Mouse (Mus musculus) monocyte, adult 5-6 weeks (primary cell): ENCODE measurements around the gene Cramp1l. TPM values are rescaled to one million over a fixed set of nuclear protein-coding genes. Genes with fewer than 3 reads are reported as not detected.
"Not testable (repeated sequence)": the region's sequence is repeated elsewhere in the genome, so short reads cannot be mapped to it uniquely, and the experiment has no call there.

Experiments
- ATAC-seq: fragments of 153-309, 156-312 bp; replicated peaks from 2 replicates; pipeline ENCODE4 v1.8.0; 2017; ENCODE audit warnings: mild to moderate bottlenecking; ENCODE audit not compliant: low TSS enrichment, insufficient number of reproducible peaks, severe bottlenecking, poor library complexity, low FRiP score
- total RNA-seq: library from RNA; stranded (forward); fragments of 200-1000, 200-491, 200-594 nt; gene quantifications from 3 replicates; pipeline ENCODE4 v1.2.3, GENCODE M21; 2017

Cramp1l gene
- total RNA-seq, 1 experiment from 2014 or later = 10.3 TPM

DNA sequence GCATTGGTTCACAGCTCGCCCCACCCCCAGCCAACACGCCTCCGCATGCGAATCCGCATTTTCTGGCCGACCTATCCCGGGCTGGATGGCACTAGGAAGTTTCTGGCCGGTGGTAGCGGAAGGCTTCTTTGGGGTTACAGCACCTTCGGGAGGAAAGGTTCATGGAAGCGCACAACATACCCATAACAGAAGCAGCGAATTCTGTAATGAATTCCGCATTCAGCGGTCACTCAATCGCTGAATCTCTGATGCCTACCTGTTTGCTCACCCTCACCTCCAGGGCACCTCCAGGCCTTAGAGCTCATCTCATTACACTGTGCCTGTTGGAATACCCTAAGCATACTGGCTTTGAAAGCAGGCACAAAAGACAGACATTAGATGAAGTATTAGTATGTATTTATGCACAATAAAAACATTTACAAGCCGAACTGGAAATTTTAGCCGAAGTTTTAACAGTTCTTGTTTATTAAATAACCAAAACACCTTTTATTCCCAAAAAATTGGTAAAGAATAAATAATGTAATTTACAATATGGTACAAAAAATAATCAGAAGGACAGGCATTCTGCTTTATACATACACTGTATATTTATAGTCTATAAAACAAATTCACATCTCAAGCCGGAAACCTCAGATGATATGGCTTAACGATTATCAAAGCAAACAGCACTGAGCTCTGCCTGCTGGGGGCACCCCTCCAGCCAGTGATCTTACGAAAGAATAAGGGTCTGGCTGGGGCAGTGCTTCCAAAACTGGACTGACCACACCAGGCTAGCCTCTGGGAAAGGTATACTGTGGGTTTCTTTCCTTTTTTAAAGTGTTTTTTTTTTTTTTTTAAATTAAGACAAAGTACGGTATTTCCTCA, 54.5 kb downstream of the Cramp1l start:
- ATAC-seq = no peak

DNA sequence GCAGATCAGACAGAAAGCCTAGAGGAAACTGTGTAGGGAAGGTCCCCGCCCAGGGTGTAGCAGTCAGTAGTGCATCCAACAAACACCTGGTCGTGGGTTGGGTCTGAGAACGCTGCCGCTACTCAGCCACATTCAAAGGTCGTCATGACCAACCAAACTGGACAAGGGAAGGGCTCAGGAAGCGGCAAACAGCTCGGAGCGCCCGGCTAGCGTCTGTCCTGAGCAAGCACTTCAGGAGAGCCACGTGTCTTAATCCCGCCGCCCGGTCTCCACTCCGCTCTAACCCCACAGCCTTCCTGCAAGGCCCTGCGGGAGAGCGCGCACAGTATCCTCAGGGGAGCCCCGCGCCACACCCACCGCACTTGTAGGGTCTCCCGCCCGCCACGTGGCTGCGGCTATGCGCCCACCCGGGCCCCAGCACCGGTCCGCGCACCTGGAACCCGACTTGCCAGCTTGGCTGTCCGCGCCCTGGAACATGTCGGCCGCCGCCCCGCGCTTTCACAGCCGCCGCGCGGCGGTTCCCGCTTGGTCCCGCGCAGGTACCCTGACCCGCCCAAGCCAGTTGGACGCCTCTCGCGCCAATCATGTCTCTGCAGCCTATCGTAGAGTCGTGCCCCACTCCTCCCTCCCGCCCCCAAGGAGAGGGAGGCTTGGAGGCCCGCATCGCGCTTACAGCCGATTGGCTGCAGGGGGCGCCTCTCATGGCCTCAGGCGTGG, 55.3 kb downstream of the Cramp1l start, which contains the start of gene Jpt2:
Gene Jpt2 (minus strand): TSS at position 555 of the 717 bp plus-strand sequence.
- ATAC-seq = peak; percentile 100

DNA sequence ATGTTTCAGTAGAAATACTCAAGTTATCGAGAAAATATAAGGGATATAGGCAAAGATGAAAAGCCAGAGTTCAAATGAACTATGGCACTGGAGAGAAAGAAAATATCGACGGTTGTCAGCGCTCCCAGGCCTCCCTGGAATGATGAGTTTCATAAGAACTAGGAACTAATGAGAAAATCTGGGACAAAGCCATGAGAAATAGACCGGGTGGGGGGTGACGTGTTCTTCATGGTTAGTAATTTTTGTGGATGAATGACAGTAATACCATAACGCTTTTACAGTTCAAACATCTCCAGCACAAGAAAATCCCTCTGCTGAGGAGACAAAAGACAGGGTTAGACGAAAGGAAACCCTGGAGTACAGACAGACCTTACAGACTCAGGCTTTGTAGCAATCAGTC, 56.2 kb downstream of the Cramp1l start:
- ATAC-seq = no peak

DNA sequence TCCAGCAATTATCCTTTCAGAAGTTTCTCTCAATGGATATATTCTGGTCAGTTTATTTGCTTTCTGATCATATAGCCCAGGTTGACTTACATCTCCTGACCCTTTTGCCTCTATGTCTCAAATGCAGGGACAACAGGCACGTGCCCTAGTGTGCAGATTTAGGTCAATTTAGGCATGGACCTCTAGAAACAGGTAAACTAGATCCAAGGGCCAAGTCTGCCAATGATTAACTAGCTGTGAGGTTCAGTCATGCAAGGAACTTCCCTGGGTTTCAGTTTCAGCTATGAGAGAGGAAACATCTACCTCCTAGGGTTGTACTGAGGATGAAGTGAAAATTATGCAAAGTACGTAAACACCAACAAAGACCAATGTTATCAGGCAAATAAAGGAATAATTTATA, 62.3 kb downstream of the Cramp1l start:
- no peak for ATAC-seq

DNA sequence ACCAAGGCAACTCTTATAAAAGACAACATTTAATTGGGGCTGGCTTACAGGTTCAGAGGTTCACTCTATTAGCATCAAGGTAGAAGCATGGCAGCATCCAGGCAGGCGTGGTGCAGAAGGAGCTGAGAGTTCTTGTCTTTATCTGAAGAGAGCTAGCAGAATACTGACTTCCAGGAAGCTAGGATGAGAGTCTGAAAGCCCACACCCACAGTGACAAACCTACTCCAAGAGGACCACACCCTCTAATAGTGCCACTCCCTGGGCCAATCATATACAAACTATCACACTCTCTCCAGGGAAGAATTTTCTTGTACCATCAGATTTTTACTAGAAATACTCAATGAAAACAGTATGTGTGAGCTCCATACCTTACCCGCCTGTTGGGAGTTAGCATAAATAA, 64.9 kb downstream of the Cramp1l start:
- ATAC-seq = no peak

DNA sequence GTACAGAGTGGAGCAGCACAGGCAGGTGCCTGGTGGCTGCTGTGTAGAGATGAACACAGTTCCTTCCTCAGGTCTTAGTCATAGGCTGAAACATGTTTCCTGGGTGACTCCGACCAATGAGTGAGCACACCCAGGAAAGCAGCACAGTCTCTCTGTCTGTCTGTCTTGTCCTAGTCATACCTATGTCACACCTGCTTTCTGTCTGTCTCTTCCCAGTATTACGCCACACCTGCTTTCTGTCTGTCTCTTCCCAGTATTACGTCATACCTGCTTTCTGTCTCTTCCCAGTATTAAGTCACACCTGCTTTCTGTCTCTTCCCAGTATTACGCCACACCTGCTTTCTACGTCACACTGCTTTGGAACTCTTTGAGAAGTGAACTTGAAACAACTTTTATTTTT, 67.4 kb downstream of the Cramp1l start:
- ATAC-seq = no peak

DNA sequence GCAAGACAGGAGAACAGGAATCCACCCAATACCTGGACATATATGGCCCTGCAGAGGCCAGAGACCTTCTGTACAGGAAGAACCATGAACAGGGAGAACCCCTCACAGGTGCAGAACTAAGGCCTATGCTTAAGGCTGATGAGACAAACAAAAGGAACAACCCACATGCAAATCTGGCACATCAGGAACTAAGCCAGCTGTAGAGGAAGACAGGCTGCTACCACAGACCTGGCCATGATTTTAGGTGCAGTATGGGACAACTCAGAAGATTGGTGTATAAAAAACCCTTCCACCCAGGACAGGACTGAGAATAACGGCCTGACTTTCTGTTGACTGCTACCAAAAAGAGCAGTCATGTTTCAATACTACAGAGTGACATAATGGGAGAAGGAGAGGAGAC, 72.0 kb downstream of the Cramp1l start:
- not testable (repeated sequence) for ATAC-seq

DNA sequence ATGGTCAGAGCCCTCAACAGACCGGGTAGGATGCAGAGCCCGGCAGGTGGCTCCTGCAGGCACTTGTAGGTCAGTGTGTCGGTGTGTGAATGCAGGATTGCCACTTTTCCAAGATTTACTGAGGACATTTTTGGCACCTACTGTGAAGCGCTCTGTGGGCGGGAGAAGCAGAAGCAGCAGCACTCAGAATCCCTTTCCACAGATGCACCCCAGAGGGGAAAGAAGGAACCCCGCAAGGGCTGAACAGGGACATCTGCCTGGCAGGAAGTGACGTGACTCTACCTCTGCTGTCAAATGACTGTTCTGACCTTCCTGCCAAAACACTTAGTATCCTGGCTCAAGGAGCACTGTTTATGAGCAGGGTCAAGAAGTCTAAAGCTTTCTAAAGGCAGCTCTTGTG, 72.6 kb downstream of the Cramp1l start:
- ATAC-seq = no peak

DNA sequence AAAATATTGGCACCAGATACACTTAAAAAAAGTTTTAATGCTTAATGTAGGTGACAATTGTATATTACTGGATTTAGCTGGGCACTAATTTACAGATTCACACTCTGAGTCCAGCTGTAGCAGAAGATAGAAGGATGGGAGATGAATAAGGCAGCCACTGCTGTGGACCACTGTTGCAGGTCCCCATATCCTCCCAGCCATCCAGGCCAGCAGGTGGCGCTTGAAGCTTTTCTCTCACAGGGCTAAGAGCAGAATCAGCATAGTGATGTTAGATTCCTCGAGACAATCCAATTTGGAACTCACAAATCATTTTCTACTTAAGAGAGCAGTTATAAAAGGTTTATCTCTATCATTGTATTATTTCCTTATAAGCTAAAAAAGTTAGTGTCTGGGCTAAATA, 73.1 kb downstream of the Cramp1l start:
- ATAC-seq = peak; percentile 72; the same call in 1 of the 2 replicates

DNA sequence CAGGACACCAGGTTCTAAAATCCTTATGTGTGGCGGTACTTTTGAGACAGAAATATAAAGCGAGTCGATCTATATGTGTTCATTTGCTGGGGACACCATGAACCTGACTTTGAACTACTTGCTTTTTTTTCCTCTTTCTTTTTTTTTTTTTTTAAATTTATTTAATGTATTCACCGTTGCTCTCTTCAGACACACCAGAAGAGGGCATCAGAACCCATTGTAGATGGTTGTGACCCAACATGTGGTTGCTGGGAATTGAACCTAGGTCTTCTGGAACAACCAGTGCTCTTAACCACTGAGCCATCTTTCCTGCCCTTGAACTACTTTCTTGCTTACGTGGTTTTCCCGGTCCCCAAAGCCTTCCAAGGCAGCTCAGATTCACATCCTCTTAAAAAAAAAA, 78.3 kb downstream of the Cramp1l start:
- no peak for ATAC-seq

DNA sequence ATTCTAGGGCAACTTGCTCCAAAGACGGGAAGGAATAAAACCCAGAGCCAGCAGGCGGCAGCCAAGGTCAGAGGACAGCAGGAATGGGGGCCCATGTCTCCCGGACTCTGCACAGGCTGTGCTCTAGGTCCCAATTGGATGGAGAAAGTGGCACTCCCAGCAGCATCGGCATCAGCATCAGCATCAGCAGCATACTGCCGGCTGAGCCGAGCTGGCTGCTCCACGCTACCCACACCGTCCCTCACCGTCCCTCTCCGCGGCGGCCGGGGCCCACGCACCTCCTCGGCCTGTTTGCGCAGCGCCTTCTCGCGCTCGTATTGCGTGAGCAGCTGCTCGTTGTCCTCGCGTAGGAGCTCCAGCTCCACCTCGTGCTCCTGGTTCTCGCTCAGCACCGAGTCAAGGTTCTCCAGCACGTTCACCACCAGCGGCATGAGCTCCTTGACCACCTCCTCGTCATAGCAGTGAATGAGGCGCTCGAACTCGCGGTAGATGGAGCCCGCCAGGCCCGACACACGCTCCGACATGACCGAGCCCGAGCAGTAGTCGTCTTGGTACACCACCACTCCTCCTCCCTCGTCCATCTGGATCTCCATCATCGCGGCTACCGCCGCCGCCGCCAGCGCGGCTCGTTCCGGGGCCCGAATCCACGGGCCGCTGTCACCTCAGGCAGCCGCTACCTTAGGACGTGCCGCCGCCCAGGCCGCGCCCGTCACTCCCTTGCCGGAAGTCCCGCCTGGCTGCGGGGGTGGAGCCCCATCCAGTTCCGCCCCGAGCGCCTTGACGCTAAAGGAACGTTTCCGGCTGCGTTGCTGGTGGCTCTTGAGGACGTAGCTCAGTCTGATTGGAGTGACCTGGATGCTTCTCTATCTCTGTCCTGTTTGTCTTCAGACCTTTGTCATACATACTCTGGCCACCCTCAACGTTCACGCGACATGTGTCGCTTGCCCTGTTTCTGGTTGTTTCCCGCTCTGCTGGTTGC, 79.0 kb downstream of the Cramp1l start, which contains the start of gene Mapk8ip3:
Gene Mapk8ip3 (minus strand): TSS at position 719 of the 979 bp plus-strand sequence.
- peak; percentile 98 for ATAC-seq

DNA sequence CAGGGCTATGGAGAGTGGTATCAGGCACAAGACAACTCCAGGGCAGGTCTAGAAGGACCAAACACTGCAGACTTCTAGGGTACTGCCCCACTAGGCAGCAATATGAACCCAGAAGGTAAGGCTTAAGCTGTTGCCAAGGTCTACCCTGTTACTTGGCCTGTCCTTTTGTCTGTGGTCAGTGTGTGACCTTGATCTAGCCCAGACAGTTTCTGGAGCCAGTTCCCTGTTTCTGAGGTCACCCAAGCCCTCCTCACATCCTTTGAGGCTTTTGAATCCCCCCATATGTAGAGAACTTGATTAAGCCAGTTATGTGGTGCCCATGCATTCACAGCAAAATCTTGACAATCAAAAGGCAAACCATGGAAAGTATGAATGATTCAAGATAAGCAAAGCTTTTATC, 79.9 kb downstream of the Cramp1l start:
- ATAC-seq = no peak

DNA sequence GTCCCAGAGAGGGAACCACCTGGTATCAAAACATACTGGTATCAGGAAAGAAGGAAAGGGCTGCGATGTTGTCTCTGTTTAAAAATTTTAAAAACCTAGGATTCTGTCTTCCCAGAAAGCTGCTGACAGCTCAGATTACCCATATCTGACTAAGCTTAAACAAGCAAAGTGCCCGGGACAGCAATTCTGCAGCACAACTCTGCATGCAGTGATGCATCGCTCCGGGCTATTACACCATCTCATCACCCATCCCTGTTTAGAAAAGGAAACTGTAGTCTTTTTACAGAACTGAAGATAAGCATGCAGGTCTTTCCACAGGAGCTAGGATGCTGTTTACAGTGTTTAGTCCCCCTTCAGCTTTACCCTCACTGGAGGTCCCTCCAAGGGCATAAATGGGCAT, 80.7 kb downstream of the Cramp1l start:
- ATAC-seq = no peak

DNA sequence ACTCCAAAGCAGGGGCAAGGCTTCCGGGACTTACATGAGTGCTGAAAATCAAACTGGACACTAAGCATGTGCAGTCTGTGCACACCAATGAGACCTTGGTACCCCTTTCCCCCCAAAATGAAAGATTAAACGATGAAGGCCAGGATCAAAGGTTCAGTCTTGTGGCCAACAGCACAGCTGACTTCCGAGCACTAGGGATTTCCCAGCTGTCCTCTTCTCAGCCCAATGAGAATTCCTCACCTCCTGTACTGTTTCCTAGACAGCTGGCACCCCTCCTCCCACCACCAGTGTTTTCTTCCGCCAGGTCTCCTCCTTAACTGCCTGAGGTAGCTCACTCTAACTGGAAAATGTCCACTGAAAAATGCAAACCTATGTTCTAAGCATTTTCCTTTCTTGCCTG, 82.4 kb downstream of the Cramp1l start:
- no peak for ATAC-seq

DNA sequence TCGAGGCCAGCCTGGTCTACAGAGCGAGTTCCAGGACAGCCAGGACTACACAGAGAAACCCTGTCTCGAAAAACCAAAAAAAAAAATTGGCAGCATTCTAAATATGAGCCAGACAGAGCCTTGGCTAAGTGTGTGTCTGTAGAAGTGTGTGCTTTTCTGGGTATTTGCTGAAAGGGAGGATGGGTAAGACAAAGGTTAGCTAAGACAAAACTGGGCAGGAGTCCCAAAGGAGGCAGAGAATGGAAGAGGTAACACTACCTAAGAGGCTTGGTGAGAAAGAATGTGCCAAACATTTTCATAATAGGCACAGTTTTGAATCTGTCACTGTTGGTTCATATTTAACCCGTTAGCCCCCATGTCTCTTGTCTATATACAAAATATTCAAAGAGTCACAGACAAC, 83.2 kb downstream of the Cramp1l start:
- ATAC-seq = no peak

DNA sequence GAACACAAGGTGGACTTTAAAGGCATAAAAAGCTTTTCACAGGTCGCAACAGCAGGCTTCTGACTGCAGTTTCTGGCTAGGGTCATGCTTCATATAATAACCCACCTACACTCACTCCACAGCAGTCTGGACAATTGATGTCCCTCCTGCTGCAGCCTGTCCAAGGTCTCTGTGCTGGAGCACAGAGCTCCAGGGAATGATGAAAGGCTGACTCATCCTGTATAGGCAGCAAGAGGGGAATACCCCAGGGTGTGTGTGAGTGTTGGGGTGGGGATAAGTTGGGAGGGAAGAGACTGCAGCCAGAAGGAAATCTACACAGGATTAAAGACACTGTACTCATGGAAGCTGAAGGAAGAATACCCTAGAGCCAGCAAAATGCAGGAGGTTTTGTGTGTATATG, 86.1 kb downstream of the Cramp1l start:
- ATAC-seq = no peak

DNA sequence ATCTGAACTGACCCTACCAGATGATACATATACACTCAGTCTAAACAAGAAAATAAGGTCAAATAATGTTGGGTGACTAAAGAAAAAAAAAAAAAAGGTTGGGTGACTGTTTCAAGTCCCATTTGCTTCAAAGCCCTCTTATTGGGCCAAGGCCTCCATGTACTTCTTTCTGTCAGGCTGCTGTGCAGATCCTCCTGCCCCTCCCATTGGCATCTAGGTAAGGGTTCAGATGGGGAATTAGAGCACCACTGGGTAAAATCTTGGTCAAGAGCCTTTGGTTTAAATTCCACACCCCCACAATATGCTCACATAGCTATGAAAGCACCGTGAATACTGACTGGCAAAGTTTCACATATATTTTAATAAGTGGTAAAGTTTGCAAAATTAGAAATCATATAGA, 92.3 kb downstream of the Cramp1l start:
- ATAC-seq = no peak

DNA sequence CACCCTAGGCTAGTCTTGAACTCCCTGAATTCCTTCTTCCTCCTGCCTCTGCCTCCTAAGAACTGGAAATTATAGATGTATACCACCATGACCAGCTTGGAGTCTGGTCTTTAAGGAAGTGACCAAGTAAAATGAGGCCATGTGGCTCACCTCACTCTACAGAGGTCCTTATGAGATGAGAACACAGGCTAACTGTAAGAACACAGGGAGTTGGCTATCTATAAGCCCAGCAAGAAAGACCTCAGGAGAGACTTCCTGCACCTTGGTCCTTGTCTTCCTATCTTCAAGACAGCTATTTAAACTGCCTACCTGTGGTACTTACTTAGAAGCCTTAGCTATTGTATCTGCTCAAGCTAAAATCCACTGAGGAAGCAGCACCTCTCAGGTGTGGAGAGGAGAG, 101.6 kb downstream of the Cramp1l start:
- no peak for ATAC-seq
